Mouse (Mus musculus): Measurements from ENCODE around the gene Nos1. TPM values are rescaled to one million over a fixed set of nuclear protein-coding genes. Genes with fewer than 3 reads are reported as not detected.

Nos1 gene
- polyA plus RNA-seq, 2 experiments: under 0.01 TPM; not detected in 1

DNA sequence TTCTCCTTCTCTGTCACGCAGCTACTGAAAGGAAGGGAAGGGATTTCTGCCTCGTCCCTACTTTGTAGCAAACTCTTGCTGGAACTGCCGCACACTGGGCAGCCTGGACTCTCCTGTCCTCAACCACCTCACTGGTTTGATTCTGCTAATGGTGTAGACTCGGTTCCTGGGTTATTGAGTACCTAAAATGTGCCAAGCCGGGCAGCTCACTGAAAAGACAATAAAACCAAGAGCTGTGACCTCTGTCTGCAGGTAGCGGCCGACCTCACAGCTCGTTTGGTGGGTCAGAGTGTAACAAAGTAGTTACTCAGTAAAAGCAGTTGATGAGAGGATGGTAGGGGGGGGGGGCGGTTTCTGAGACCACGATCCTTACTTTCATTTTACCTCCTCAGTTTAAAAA is 72.9 kb downstream of the Nos1 start:
- Histone ChIP-seq H3K4me3 (ENCODE audit: insufficient read depth in 1 of 2, low read depth in 2 of 2, low read length in 2 of 2) (no peak overlapping the region), H3K27me3 (ENCODE audit: control insufficient read depth, insufficient read depth, low read length) (no peaks in the 10 kb centered on the region), H3K4me1 (replicated peaks; ENCODE audit: control insufficient read depth in 2 of 2, insufficient read depth in 2 of 2, low read length in 1 of 2) (no peaks in the 10 kb centered on the region), H3K4me2 (ENCODE audit: low read depth) (no peak overlapping the region), H3K27ac (no peak overlapping the region), H3K36me3 (replicated peaks; ENCODE audit: control insufficient read depth, insufficient read depth, low read depth) (no peaks in the 10 kb centered on the region), H3K9ac (replicated peaks) (no peak overlapping the region), H3K9me3 (ENCODE audit: control insufficient read depth, low read length) (no peaks in the 10 kb centered on the region)
- DNase-seq (ENCODE audit: low read depth in 3 of 3, low spot score in 3 of 3): no peak
- TF ChIP-seq EP300 (IDR thresholded peaks at IDR 0.05; ENCODE audit: low read depth) (no peak), CTCF (IDR thresholded peaks at IDR 0.05; ENCODE audit: low read depth) (no peak)
- WGBS (ENCODE audit: insufficient replicate concordance): 53% methylated on average over 10 of the region's 10 CpGs
- ATAC-seq (ENCODE audit: insufficient read depth): no peak

DNA sequence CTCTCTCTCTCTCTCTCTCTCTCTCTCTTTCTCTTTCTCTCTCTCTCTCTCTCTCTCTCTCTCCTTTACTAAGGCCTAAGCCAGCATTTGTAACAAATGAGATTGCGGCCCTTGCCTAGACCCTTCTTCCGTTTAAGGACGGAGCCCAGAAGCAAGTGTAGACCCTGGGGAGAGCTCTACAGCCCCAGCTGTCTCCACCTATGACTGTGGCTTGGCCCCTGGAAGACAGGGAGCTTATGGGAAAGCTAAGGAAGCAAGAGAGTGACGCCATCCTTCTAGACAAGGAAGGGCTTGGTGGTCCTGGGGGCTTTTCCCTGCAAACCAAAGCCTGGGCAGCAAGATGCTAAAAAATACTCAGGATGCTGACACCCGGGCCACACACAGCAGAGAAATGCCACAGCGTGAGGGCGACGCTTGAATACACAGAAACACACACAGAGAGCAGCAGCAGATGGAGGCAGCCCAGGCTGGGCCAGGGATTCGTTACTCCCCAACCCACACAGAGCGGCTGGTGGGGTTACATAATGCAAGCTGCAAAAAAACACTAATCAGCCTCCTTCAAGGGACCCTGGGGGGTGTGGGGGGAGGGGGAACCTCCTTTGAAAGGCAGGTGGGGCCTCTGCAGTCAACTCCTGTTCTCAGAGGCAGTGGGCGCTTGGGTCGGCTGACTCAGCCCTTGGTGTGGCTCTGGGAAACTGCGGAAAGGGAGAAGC is 83.9 kb downstream of the Nos1 start:
- H3K4me3 ChIP-seq (ENCODE audit: insufficient read depth in 1 of 2, low read depth in 2 of 2, low read length in 2 of 2): no peak overlapping the region
- no peaks in the 10 kb centered on the region for H3K9me3 ChIP-seq (ENCODE audit: control insufficient read depth, low read length)
- no peaks in the 10 kb centered on the region for H3K36me3 ChIP-seq (replicated peaks; ENCODE audit: control insufficient read depth, insufficient read depth, low read depth)
- 18% methylated on average over 13 of the region's 13 CpGs for WGBS (ENCODE audit: insufficient replicate concordance)
- DNase-seq (ENCODE audit: low read depth in 3 of 3, low spot score in 3 of 3) (no peak), ATAC-seq (ENCODE audit: insufficient read depth) (no peak)
- no peak overlapping the region for H3K9ac ChIP-seq (replicated peaks)
- H3K4me1 ChIP-seq (replicated peaks; ENCODE audit: control insufficient read depth in 2 of 2, insufficient read depth in 2 of 2, low read length in 1 of 2): no peaks in the 10 kb centered on the region
- TF ChIP-seq EP300 (IDR thresholded peaks at IDR 0.05; ENCODE audit: low read depth) (no peak), CTCF (IDR thresholded peaks at IDR 0.05; ENCODE audit: low read depth) (no peak)
- no peak overlapping the region for H3K27ac ChIP-seq
- no peak overlapping the region for H3K4me2 ChIP-seq (ENCODE audit: low read depth)
- no peaks in the 10 kb centered on the region for H3K27me3 ChIP-seq (ENCODE audit: control insufficient read depth, insufficient read depth, low read length)

DNA sequence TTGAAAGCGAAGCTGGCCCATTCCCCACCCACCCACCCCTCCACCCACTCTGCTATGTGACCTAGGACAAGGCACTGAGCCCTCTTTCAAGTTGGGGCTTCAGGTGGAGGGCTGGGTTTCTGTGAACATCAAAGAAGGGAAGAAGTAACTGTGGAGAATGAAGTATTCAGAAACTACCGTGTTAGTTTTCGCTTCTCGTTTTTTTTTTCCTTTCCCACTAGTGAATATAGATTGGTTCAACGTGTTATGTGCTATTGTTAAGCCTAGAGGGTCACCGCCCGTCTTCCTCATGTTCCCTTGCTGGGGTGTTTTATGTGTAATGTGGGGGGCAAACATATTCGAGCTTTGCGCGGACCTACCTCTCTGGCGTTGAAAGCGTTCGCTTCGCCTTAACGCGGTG is 85.0 kb downstream of the Nos1 start:
- H3K27ac ChIP-seq: no peak overlapping the region
- no peak overlapping the region for H3K4me2 ChIP-seq (ENCODE audit: low read depth)
- H3K36me3 ChIP-seq (replicated peaks; ENCODE audit: control insufficient read depth, insufficient read depth, low read depth): no peaks in the 10 kb centered on the region
- no peaks in the 10 kb centered on the region for H3K27me3 ChIP-seq (ENCODE audit: control insufficient read depth, insufficient read depth, low read length)
- no peak for DNase-seq (ENCODE audit: low read depth in 3 of 3, low spot score in 3 of 3)
- no peaks in the 10 kb centered on the region for H3K9me3 ChIP-seq (ENCODE audit: control insufficient read depth, low read length)
- H3K4me3 ChIP-seq (ENCODE audit: insufficient read depth in 1 of 2, low read depth in 2 of 2, low read length in 2 of 2): no peak overlapping the region
- WGBS (ENCODE audit: insufficient replicate concordance): 59% methylated on average over 16 of the region's 16 CpGs
- no peak for ATAC-seq (ENCODE audit: insufficient read depth)
- H3K4me1 ChIP-seq (replicated peaks; ENCODE audit: control insufficient read depth in 2 of 2, insufficient read depth in 2 of 2, low read length in 1 of 2): no peaks in the 10 kb centered on the region
- H3K9ac ChIP-seq (replicated peaks): no peak overlapping the region
- no peak for TF ChIP-seq CTCF (IDR thresholded peaks at IDR 0.05; ENCODE audit: low read depth)
- no peak for TF ChIP-seq EP300 (IDR thresholded peaks at IDR 0.05; ENCODE audit: low read depth)

DNA sequence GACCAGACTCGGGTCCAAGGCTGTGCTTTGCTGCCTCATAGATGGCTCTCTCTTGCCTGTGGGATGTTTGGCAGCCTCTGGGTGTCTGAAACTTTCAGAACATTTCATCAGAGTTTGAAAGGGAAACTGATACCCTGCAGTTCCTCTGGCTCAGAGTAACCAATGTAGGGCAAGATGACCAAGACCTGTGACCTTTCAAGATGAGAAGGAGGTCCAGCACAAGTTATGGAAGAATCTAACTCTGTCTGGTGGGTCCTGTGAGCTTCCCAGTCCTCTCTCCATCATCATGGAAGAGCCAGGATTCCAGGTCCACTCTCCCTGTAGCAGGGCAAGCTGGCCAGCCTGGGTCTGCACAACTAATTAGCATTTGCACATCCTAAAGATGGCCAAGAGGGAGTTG is 90.8 kb downstream of the Nos1 start:
- H3K9ac ChIP-seq (replicated peaks): no peak overlapping the region
- H3K27ac ChIP-seq: no peak overlapping the region
- no peaks in the 10 kb centered on the region for H3K27me3 ChIP-seq (ENCODE audit: control insufficient read depth, insufficient read depth, low read length)
- H3K4me3 ChIP-seq (ENCODE audit: insufficient read depth in 1 of 2, low read depth in 2 of 2, low read length in 2 of 2): no peak overlapping the region
- no peaks in the 10 kb centered on the region for H3K4me1 ChIP-seq (replicated peaks; ENCODE audit: control insufficient read depth in 2 of 2, insufficient read depth in 2 of 2, low read length in 1 of 2)
- no peak overlapping the region for H3K4me2 ChIP-seq (ENCODE audit: low read depth)
- TF ChIP-seq EP300 (IDR thresholded peaks at IDR 0.05; ENCODE audit: low read depth) (no peak), CTCF (IDR thresholded peaks at IDR 0.05; ENCODE audit: low read depth) (no peak)
- DNase-seq (ENCODE audit: low read depth in 3 of 3, low spot score in 3 of 3): no peak
- 33% methylated on average over 1 of the region's 1 CpGs for WGBS (ENCODE audit: insufficient replicate concordance)
- H3K9me3 ChIP-seq (ENCODE audit: control insufficient read depth, low read length): no peaks in the 10 kb centered on the region
- H3K36me3 ChIP-seq (replicated peaks; ENCODE audit: control insufficient read depth, insufficient read depth, low read depth): no peaks in the 10 kb centered on the region
- no peak for ATAC-seq (ENCODE audit: insufficient read depth)

DNA sequence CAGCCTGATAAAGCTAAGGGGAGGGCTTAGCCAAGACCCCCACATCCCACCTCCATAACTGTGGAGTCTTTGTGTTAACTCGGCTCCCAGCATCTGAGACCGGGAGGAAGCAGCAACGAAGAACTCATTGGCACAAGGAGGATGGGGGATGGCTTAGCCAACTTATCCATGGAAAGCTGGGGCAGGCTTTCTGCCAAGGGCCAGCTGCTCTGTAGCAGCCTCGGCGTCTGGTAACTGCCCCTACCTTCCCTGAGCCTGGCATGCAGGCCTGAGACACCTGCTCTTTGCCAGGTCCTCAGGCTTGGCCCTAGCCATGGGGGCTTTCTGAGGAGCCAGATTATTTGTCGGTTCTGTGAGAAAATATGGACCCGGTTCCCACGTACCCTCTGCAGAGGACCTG is 93.0 kb downstream of the Nos1 start:
- Histone ChIP-seq H3K4me3 (ENCODE audit: insufficient read depth in 1 of 2, low read depth in 2 of 2, low read length in 2 of 2) (no peak overlapping the region), H3K27ac (no peak overlapping the region), H3K9me3 (ENCODE audit: control insufficient read depth, low read length) (no peaks in the 10 kb centered on the region; the same call in 1 of the 2 replicates), H3K36me3 (replicated peaks; ENCODE audit: control insufficient read depth, insufficient read depth, low read depth) (no peaks in the 10 kb centered on the region), H3K4me2 (ENCODE audit: low read depth) (no peak overlapping the region), H3K4me1 (replicated peaks; ENCODE audit: control insufficient read depth in 2 of 2, insufficient read depth in 2 of 2, low read length in 1 of 2) (no peaks in the 10 kb centered on the region), H3K9ac (replicated peaks) (no peak overlapping the region), H3K27me3 (ENCODE audit: control insufficient read depth, insufficient read depth, low read length) (no peaks in the 10 kb centered on the region)
- ATAC-seq (ENCODE audit: insufficient read depth) (no peak), DNase-seq (ENCODE audit: low read depth in 3 of 3, low spot score in 3 of 3) (no peak)
- WGBS (ENCODE audit: insufficient replicate concordance): 67% methylated on average over 8 of the region's 8 CpGs
- no peak for TF ChIP-seq EP300 (IDR thresholded peaks at IDR 0.05; ENCODE audit: low read depth)
- no peak for TF ChIP-seq CTCF (IDR thresholded peaks at IDR 0.05; ENCODE audit: low read depth)
